Mouse (Mus musculus): Measurements from ENCODE around the gene Hao2.

Gene Hao2

DNA sequence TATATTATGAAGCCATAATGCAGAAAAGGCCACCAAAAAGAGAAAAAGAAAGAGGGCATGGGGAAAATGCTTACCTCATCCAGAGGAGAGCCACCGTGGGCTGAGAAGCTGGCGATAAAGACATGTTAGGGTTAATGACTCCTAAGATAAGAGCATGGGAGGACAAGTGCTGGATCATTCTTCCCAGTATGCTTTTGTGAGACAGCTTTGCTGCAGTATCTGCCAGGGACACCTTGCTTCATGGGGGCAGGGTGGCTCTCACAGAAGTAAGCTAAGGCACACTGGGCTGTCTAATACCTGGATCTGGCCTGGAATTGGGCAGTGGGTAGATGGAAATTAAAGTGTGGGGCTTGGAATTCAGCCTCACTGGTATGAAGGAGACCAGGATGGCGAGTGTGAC, 37.9 kb downstream of the Hao2 start:
- no peak for DNase-seq

DNA sequence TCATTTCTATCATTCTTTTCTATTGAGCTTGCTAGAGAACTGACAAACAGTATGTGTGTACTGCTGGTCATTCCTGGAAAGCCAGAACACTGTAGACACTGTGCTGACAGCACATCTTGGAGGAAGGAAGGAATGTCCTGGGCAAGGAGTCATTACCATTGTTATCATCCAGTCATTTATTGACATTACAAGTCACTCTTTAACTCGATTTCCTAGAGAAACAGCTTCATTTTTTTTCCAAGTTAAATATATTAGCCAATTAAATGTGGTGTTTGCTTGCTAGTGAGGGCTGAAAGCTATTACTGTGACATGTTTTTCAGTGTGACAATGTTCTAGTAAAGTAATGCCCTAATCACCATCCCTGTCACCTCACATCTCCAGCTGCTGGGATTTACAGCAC, 39.4 kb downstream of the Hao2 start:
- no peak for DNase-seq

DNA sequence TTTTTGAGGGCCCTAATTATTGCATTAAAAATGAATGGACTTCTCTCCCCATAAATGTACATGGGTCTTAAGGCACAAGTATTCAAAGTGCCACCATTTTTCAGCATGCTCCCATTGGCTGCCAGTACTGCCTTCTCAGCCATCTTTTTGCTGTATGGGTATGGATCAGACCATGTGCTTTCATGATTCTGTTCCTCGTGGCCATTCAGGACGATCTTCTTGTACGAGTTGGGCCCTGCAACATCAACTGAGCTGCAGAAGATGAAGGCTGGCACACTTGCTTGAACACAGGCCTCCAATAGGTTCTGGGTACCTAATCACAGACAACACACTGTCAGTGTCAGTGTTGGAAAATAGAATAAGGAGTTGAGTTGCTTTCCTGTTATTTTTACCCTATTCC, 40.0 kb downstream of the Hao2 start:
- DNase-seq: no peak

GRCm38 (mm10) chr3:98852631-98853030, 40.4 kb downstream of the Hao2 start:
- no peak for DNase-seq

DNA sequence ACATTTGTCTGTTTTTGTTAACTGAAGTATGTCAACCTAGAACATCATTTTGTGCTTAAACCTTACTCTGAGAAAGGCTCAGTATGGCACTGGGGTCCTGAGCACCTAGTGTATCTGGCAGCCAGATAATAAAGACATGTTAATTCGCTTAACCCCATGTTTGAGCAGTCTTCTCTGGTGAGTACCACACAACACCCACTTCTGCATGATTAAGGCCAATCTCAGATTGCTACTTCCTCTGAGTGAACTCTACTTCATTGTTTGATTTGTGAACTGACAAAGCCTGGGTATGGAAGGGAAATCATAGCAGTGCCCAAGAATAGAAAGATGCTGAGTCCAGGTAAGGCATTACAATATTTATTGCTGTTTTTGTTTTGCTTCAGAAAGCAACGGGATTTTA, 41.2 kb downstream of the Hao2 start:
- no peak for DNase-seq

- no peak for DNase-seq
These were observed 42.8 kb downstream of the Hao2 start for GRCm38 (mm10) chr3:98850262-98850661.

GRCm38 (mm10) chr3:98848898-98849297, 44.1 kb downstream of the Hao2 start:
- DNase-seq: no peak

All from retina, postnatal 1 day (tissue).